Comparison of ENCODE assay signal across 8 mouse cellular contexts in the genomic region with DNA sequence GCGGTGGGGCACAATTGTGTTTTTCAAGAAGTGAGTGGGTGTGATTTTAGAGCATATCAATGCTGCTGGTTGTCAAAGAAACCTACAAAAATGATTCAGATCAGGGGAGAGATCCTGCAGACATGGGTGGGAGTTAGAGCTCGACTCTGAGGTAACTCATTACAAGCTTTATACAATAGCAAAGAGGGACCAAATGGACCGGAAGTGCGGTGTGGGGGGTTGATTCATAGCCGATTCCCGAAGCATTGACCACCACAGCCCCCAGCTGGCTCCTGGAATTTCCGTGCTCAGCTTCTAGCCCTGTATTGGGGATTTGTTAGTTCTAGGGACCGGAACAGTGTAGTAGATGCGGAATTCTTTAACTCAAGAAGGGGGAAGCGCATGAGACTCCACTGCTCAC. TPM values are rescaled to one million over a fixed set of nuclear protein-coding genes. Genes with fewer than 3 reads are reported as not detected.
A peak's percentile ranks its signal among the peaks of the same experiment; 100 is the strongest.
DNase-seq lines count a peak whose midpoint lies in the region; ATAC-seq and TF ChIP-seq lines count a peak whose summit lies in the region.

No protein-coding gene starts in this region.

- peaks cover 42% of the 10 kb centered on the region for H3K4me1 ChIP-seq in lung, embryonic 15.5 days
- H3K4me1 ChIP-seq in hindbrain, embryonic 16.5 days (ENCODE audit: control insufficient read depth, insufficient read depth, low read depth, low read length) = peaks cover 37% of the 10 kb centered on the region

- H3K27ac ChIP-seq in lung, embryonic 15.5 days = peak overlapping the region; percentile 98
- no peak overlapping the region; the same call in 1 of the 2 replicates for H3K27ac ChIP-seq in hindbrain, embryonic 16.5 days (ENCODE audit: low read depth, low read length)

- H3K9me3 ChIP-seq in lung, embryonic 15.5 days = no peaks in the 10 kb centered on the region
- no peaks in the 10 kb centered on the region for H3K9me3 ChIP-seq in hindbrain, embryonic 16.5 days (ENCODE audit: control insufficient read depth, low read length)

- peak overlapping the region; percentile 69 for H3K4me2 ChIP-seq in lung, embryonic 15.5 days
- peak overlapping the region; percentile 63 for H3K4me2 ChIP-seq in hindbrain, embryonic 16.5 days (ENCODE audit: low read length)
- H3K4me2 ChIP-seq in myocyte (ENCODE audit: low read depth) = peak overlapping the region; percentile 96

- peaks cover 14% of the 10 kb centered on the region for H3K36me3 ChIP-seq in lung, embryonic 15.5 days
- 0 out of 2 replicates have a peak, but pooled peaks cover 3% of the 10 kb centered on the region for H3K36me3 ChIP-seq in hindbrain, embryonic 16.5 days (ENCODE audit: control insufficient read depth, insufficient read depth, low read length)
- H3K36me3 ChIP-seq in myocyte (ENCODE audit: control insufficient read depth, insufficient read depth) = peaks cover 14% of the 10 kb centered on the region

- H3K27me3 ChIP-seq in lung, embryonic 15.5 days = no peaks in the 10 kb centered on the region
- no peaks in the 10 kb centered on the region for H3K27me3 ChIP-seq in hindbrain, embryonic 16.5 days (replicated peaks; ENCODE audit: control insufficient read depth, insufficient read depth, low read length)
- no peaks in the 10 kb centered on the region for H3K27me3 ChIP-seq in myocyte (ENCODE audit: control insufficient read depth, insufficient read depth, insufficient read length)

- H3K4me3 ChIP-seq in lung, embryonic 15.5 days = peak overlapping the region; percentile 93; the same call in 1 of the 2 replicates
- no peak overlapping the region for H3K4me3 ChIP-seq in hindbrain, embryonic 16.5 days (ENCODE audit: low read length)
- no peak overlapping the region for H3K4me3 ChIP-seq in myocyte

- DNase-seq in cerebellum, adult 11-12 months = peak; percentile 42
- DNase-seq in cerebellum, postnatal 14 days = no peak
- DNase-seq in lung, adult 18-20 months = no peak
- DNase-seq in adipocyte (ENCODE audit: low spot score) = no peak
- no peak for DNase-seq in layer of hippocampus, adult 8-10 months (ENCODE audit: low spot score in 2 of 2)

- H3K79me2 ChIP-seq in myocyte (ENCODE audit: control insufficient read depth, insufficient read depth) = peaks cover 48% of the 10 kb centered on the region

- no peak for TF ChIP-seq POLR2A in myocyte (IDR thresholded peaks at IDR 0.05; ENCODE audit: insufficient read length, low read depth)

- no peak for ATAC-seq in lung, embryonic 15.5 days (ENCODE audit: borderline replicate concordance, extremely low read depth, low FRiP score, low TSS enrichment)
- ATAC-seq in hindbrain, embryonic 16.5 days = no peak

- WGBS in lung, embryonic 15.5 days = 67% methylated on average over 10 of the region's 10 CpGs
- 66% methylated on average over 10 of the region's 10 CpGs for WGBS in hindbrain, embryonic 16.5 days

- no peak overlapping the region for H3ac ChIP-seq in myocyte (ENCODE audit: control insufficient read depth, insufficient read length)

- no peak overlapping the region for H3K9ac ChIP-seq in lung, embryonic 15.5 days
- no peak overlapping the region; the same call in 1 of the 2 replicates for H3K9ac ChIP-seq in hindbrain, embryonic 16.5 days (ENCODE audit: low read depth, low read length)

TF ChIP-seq in myocyte, 11 proteins besides CTCF, POLR2A, EP300 and RAD21:
- TF ChIP-seq TCF12 (IDR thresholded peaks at IDR 0.05; ENCODE audit: insufficient read depth, poor library complexity, severe bottlenecking) (no peak), SRF (IDR thresholded peaks at IDR 0.05; ENCODE audit: control insufficient read depth, insufficient read length, low read depth) (no peak), MYOG (IDR thresholded peaks at IDR 0.05; ENCODE audit: control insufficient read depth in 1 of 3, insufficient read depth in 1 of 3, insufficient read length in 2 of 3, low read depth in 2 of 3) (no peak), MYOD1 (IDR thresholded peaks at IDR 0.05; ENCODE audit: control insufficient read depth in 1 of 3, insufficient read length in 2 of 3, low read depth in 2 of 3) (no peak), POLR2AphosphoS2 (IDR thresholded peaks at IDR 0.05; ENCODE audit: insufficient read length, low read depth) (no peak), E2F4 (IDR thresholded peaks at IDR 0.05; ENCODE audit: insufficient read depth) (no peak), TCF3 (IDR thresholded peaks at IDR 0.05; ENCODE audit: insufficient read length, low read depth) (no peak), CEBPB (IDR thresholded peaks at IDR 0.05; ENCODE audit: insufficient read depth, poor library complexity, severe bottlenecking) (no peak), REST (IDR thresholded peaks at IDR 0.05; ENCODE audit: insufficient read depth, insufficient read length) (no peak), MAX (IDR thresholded peaks at IDR 0.05; ENCODE audit: low read depth) (no peak), USF1 (IDR thresholded peaks at IDR 0.05; ENCODE audit: low read depth) (no peak)
TF ChIP-seq in myocyte: peak in this region for 0.

RNA-seq across cellular contexts. Expression of gene Ube2b, which starts 0.8 kb away (rescaled TPM):
- 214 and 215 TPM in 2 replicates for polyA plus RNA-seq in lung, embryonic 15.5 days (2015; fragmentation: Nextera tagmentation; extraction: Ambion mirVana)
- 219 and 224 TPM in 2 replicates for polyA plus RNA-seq in hindbrain, embryonic 16.5 days (2015; fragmentation: Nextera tagmentation; extraction: Ambion mirVana)
- polyA plus RNA-seq in myocyte (2012; fragmentation: generic; extraction: Trizol) = 67.0 TPM
- total RNA-seq in layer of hippocampus, adult 8-10 months (2022) = 100 to 1,000 TPM; 162 to 207 (median 179) TPM

RNA-seq across cellular contexts. Expression of gene Cdkl3, which starts 2.7 kb away (rescaled TPM):
- polyA plus RNA-seq in lung, embryonic 15.5 days (2015; fragmentation: Nextera tagmentation; extraction: Ambion mirVana) = 6.5 and 7.0 TPM in 2 replicates
- polyA plus RNA-seq in hindbrain, embryonic 16.5 days (2015; fragmentation: Nextera tagmentation; extraction: Ambion mirVana) = 29.4 and 30.3 TPM in 2 replicates
- 2.2 TPM for polyA plus RNA-seq in myocyte (2012; fragmentation: generic; extraction: Trizol)
- total RNA-seq in layer of hippocampus, adult 8-10 months (2022) = 10 to 100 TPM; 13.4 to 17.6 (median 16.1) TPM

RNA-seq across cellular contexts. Expression of gene Cdkn2aipnl, which starts 33.9 kb away (rescaled TPM):
- polyA plus RNA-seq in lung, embryonic 15.5 days (2015; fragmentation: Nextera tagmentation; extraction: Ambion mirVana) = 102 and 109 TPM in 2 replicates
- 121 and 122 TPM in 2 replicates for polyA plus RNA-seq in hindbrain, embryonic 16.5 days (2015; fragmentation: Nextera tagmentation; extraction: Ambion mirVana)
- 31.8 TPM for polyA plus RNA-seq in myocyte (2012; fragmentation: generic; extraction: Trizol)
- total RNA-seq in layer of hippocampus, adult 8-10 months (2022) = 10 to 100 TPM; 35.7 to 42.8 (median 39.5) TPM
